Mouse (Mus musculus) fat pad, adult 2 months (tissue): ENCODE data around the gene Lrrc20.
"Not testable (repeated sequence)": the region's sequence is repeated elsewhere in the genome, so short reads cannot be mapped to it uniquely, and the experiment has no call there.

Experiments
- DNase-seq: peaks from one replicate; pipeline ENCODE4 v3.0.0-alpha.2; 2011; ENCODE audit warnings: low read depth, low spot score; ENCODE audit errors: extremely low read depth

Gene Lrrc20

GRCm38 (mm10) chr10:61563550-61563949, 87.9 kb downstream of the Lrrc20 start:
- no peak for DNase-seq

- no peak for DNase-seq
Observed at GRCm38 (mm10) chr10:61564408-61564807, 88.8 kb downstream of the Lrrc20 start.

GRCm38 (mm10) chr10:61570181-61570580, 94.6 kb downstream of the Lrrc20 start:
- DNase-seq, result no peak

GRCm38 (mm10) chr10:61572126-61572525, 96.5 kb downstream of the Lrrc20 start:
- DNase-seq, result no peak

GRCm38 (mm10) chr10:61576120-61576767, 100.6 kb downstream of the Lrrc20 start:
- no peak for DNase-seq

- no peak for DNase-seq
Observed at GRCm38 (mm10) chr10:61587241-61587849, 111.7 kb downstream of the Lrrc20 start.

GRCm38 (mm10) chr10:61597991-61598390, 122.4 kb downstream of the Lrrc20 start:
- DNase-seq, result no peak

GRCm38 (mm10) chr10:61599556-61600114, 124.0 kb downstream of the Lrrc20 start:
- no peak for DNase-seq

- DNase-seq, result no peak
Observed at GRCm38 (mm10) chr10:61602283-61603033, 126.9 kb downstream of the Lrrc20 start.

GRCm38 (mm10) chr10:61604376-61605065, 128.9 kb downstream of the Lrrc20 start:
- no peak for DNase-seq

- not testable (repeated sequence) for DNase-seq
Observed at GRCm38 (mm10) chr10:61605381-61605780, 129.8 kb downstream of the Lrrc20 start.

GRCm38 (mm10) chr10:61605851-61606250, 130.2 kb downstream of the Lrrc20 start:
- DNase-seq, result no peak

- no peak for DNase-seq
Observed at GRCm38 (mm10) chr10:61608233-61608632, 132.6 kb downstream of the Lrrc20 start.

GRCm38 (mm10) chr10:61610650-61611235, 135.1 kb downstream of the Lrrc20 start:
- no peak for DNase-seq

- DNase-seq, result no peak
Observed at GRCm38 (mm10) chr10:61614311-61614710, 138.7 kb downstream of the Lrrc20 start.

- no peak for DNase-seq
Observed at GRCm38 (mm10) chr10:61618528-61618927, 142.9 kb downstream of the Lrrc20 start.

- DNase-seq, result no peak
Observed at GRCm38 (mm10) chr10:61621681-61622080, 146.1 kb downstream of the Lrrc20 start.

- not testable (repeated sequence) for DNase-seq
Observed at GRCm38 (mm10) chr10:61623874-61624273, 148.3 kb downstream of the Lrrc20 start.

- no peak for DNase-seq
Observed at GRCm38 (mm10) chr10:61624771-61625170, 149.2 kb downstream of the Lrrc20 start.

- DNase-seq, result no peak
Observed at GRCm38 (mm10) chr10:61625381-61626257, 150.0 kb downstream of the Lrrc20 start.
